Mouse (Mus musculus) small intestine, adult 2 months (tissue): ENCODE results near the gene Ifi35.

Source experiments
- CTCF ChIP-seq: fragments of 200-500 bp; IDR thresholded peaks from 2 replicates; pipeline ENCODE4 v1.5.1; 2012; ENCODE audit warnings: low read depth, mild to moderate bottlenecking, control low read depth, inconsistent platforms, low read length, moderate library complexity, mixed read lengths; ENCODE audit not compliant: insufficient replicate concordance, insufficient read length; ENCODE audit errors: extremely low read depth
- POLR2A ChIP-seq: fragments of 200-500 bp; IDR thresholded peaks from 2 replicates; pipeline ENCODE4 v1.6.1; 2012; ENCODE audit warnings: low read depth, mild to moderate bottlenecking, control low read depth, inconsistent platforms, low read length, moderate library complexity

GRCm38 (mm10) chr11:101506269-101506780 lies 58.1 kb downstream of the Ifi35 start:
- no peak for TF ChIP-seq CTCF
- TF ChIP-seq POLR2A: no peak
